Mouse (Mus musculus) hindbrain, embryonic 15.5 days (tissue): ENCODE measurements at regions not wholly inside any gene's neighbourhood (a gene's known extent, or its start where the extent isn't known, plus 50 kb on each side); places are given as distances from the start of the nearest gene placed in this dataset.

Experiments used
- ATAC-seq: fragments of 200-750 bp; cut with Nextera tagmentation; 2 replicates; pipeline ENCODE4 v1.8.0; 2017; ENCODE audit warnings: low read depth, moderate number of reproducible peaks, moderate TSS enrichment; ENCODE audit not compliant: low FRiP score
- H3K27ac ChIP-seq: fragments of 300-500 bp; sonication (generic); replicated peaks from 2 replicates; pipeline ENCODE4 v1.5.1; 2015; ENCODE audit warnings: mild to moderate bottlenecking, inconsistent platforms
- H3K27me3 ChIP-seq: fragments of 300-500 bp; sonication (generic); 2 replicates; pipeline ENCODE4 v1.6.1; 2015; ENCODE audit warnings: control low read depth, inconsistent platforms
- H3K36me3 ChIP-seq: fragments of 300-500 bp; sonication (generic); 2 replicates; pipeline ENCODE4 v1.6.1; 2015; ENCODE audit warnings: control low read depth, inconsistent platforms
- H3K4me1 ChIP-seq: fragments of 300-500 bp; sonication (generic); replicated peaks from 2 replicates; pipeline ENCODE4 v1.6.1; 2015; ENCODE audit warnings: control low read depth, inconsistent platforms
- H3K4me2 ChIP-seq: fragments of 300-500 bp; sonication (generic); 2 replicates; pipeline ENCODE4 v1.6.1; 2015; ENCODE audit warnings: moderate library complexity, mild to moderate bottlenecking, inconsistent platforms
- H3K4me3 ChIP-seq: fragments of 300-500 bp; sonication (generic); 2 replicates; pipeline ENCODE4 v1.5.1; 2015; ENCODE audit warnings: mild to moderate bottlenecking, inconsistent platforms
- H3K9ac ChIP-seq: fragments of 300-500 bp; sonication (generic); 2 replicates; pipeline ENCODE4 v1.6.1; 2015; ENCODE audit warnings: inconsistent platforms
- H3K9me3 ChIP-seq: fragments of 300-500 bp; sonication (generic); 2 replicates; pipeline ENCODE4 v1.6.1; 2016; ENCODE audit warnings: control low read depth, inconsistent platforms
- WGBS: fragments of 180-500 bp; shearing (Covaris S2); methylation state at CpG from one replicate; pipeline ENCODE4 v1.1.7; 2015; 5-methylcytosine and 5-hydroxymethylcytosine counted together

DNA sequence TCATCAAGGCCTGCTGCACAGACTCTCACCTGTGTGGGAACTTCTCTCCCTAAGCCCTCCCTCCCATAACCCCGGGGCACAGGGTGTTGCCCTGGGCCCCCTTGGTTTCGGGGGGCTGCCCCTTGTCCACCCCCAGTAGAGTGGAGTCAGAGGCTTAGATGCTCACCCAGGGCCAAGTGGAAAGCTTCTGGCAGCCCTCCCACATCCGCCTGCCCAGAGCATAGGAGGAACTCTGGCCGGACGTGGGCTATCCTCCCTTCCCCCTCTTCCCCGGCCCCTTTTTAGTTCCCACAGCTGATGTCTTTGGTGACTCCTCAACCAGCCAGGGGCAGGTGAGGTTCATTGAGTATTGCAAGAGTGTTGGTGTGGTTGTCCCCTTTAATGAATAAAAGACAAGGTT, 125.3 kb upstream of the Rnaseh2b start:
- H3K4me2 ChIP-seq, result no peak overlapping the region
- no peaks in the 10 kb centered on the region for H3K4me1 ChIP-seq
- 83% methylated on average over 6 of the region's 6 CpGs for WGBS
- H3K4me3 ChIP-seq, result no peak overlapping the region
- H3K27ac ChIP-seq, result no peak overlapping the region
- ATAC-seq, result no peak
- no peaks in the 10 kb centered on the region for H3K9me3 ChIP-seq
- H3K9ac ChIP-seq, result no peak overlapping the region
- H3K27me3 ChIP-seq, result no peaks in the 10 kb centered on the region
- no peaks in the 10 kb centered on the region for H3K36me3 ChIP-seq

DNA sequence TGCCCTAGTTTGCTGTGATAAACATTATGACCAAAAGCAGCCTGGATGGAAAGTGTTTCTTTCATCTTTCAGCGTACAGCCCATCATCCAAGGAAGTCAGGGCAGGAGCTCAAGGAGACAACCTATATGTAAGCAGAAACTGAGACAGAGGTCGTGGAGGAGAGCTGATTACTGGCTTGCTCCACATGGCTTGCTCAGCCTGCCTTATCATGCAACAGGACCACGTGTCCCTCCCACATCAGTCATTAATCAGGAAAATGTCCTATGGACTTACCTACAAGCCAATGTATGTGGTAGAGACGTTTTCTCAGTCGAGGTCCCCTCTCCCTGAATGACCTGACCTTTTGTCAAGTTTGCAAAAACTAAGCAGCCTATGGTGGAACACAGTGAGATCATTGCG, 123.7 kb upstream of the Rnaseh2b start:
- Histone ChIP-seq H3K36me3 (no peaks in the 10 kb centered on the region), H3K27me3 (no peaks in the 10 kb centered on the region), H3K4me2 (no peak overlapping the region), H3K9me3 (no peaks in the 10 kb centered on the region), H3K9ac (no peak overlapping the region), H3K4me1 (peaks cover 1% of the 10 kb centered on the region; the same call in 1 of the 2 replicates), H3K4me3 (no peak overlapping the region), H3K27ac (no peak overlapping the region)
- ATAC-seq, result no peak
- WGBS, result 82% methylated on average over 6 of the region's 6 CpGs

DNA sequence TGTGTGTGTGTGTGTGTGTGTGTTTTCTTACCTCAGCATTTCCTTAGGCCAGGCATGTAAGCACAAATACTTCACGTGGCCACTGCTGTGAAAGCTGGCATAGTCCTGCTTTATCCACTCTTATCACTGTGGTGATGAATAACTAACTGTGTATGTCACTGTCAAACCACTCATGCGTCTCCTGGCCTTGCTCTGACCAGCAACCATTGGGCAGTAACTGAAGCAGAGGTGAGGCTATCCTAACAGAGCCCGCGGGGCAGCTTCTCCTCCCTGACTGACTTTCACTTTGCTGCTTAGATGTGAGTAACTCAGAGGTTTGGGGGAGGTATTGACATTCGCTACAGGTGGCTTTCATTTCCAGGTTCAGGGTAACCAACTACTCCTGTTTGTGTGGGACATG, 122.0 kb upstream of the Rnaseh2b start:
- no peak overlapping the region for H3K4me3 ChIP-seq
- peaks cover 11% of the 10 kb centered on the region for H3K4me1 ChIP-seq
- H3K27ac ChIP-seq, result no peak overlapping the region
- H3K27me3 ChIP-seq, result no peaks in the 10 kb centered on the region
- H3K4me2 ChIP-seq, result no peak overlapping the region
- no peak for ATAC-seq
- no peak overlapping the region for H3K9ac ChIP-seq
- H3K9me3 ChIP-seq, result no peaks in the 10 kb centered on the region
- H3K36me3 ChIP-seq, result no peaks in the 10 kb centered on the region
- 67% methylated on average over 5 of the region's 5 CpGs for WGBS

DNA sequence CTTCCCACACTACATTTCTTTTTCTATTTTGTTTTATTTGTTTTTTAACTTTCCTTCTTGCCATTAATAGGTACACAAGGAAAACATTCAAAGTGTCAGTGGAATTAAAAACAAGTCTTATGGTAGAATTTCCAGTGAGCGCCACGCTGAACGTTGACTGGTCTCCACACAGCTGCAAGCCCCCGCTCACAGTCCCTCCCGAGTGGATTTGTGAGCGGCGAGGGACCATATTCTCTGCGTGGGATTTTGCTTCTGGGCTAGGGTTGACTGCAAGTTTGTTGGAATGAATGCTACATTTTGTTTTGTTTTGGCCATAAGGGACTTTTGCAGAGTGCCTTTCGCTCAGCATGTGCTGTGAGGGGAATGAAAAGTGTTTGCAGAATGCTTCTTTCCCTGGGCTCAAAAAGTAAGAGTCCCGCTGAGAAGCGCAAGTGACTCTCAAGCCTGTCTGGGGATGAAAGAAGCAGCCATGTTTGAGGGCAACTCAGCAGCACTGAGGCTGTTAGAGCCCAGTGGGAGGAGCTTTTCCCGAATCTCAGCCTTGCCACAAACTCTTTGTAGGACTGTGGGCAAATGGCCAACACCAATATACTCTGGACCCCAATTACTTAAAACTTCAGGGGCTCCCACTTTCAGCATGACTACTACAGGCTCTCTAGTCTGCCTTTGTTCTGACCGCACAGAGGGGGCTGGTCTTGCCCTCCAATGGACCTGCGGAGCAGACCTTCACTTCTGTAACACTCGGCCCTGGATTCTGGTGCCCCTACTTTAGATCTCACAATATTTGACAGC, 120.9 kb upstream of the Rnaseh2b start:
- no peak overlapping the region for H3K9ac ChIP-seq
- no peak overlapping the region for H3K4me2 ChIP-seq
- ATAC-seq, result no peak
- H3K4me1 ChIP-seq, result peaks cover 11% of the 10 kb centered on the region
- H3K27ac ChIP-seq, result no peak overlapping the region
- WGBS, result 65% methylated on average over 15 of the region's 15 CpGs
- no peaks in the 10 kb centered on the region for H3K36me3 ChIP-seq
- no peaks in the 10 kb centered on the region for H3K9me3 ChIP-seq
- H3K27me3 ChIP-seq, result no peaks in the 10 kb centered on the region; the same call in 1 of the 2 replicates
- H3K4me3 ChIP-seq, result no peak overlapping the region

DNA sequence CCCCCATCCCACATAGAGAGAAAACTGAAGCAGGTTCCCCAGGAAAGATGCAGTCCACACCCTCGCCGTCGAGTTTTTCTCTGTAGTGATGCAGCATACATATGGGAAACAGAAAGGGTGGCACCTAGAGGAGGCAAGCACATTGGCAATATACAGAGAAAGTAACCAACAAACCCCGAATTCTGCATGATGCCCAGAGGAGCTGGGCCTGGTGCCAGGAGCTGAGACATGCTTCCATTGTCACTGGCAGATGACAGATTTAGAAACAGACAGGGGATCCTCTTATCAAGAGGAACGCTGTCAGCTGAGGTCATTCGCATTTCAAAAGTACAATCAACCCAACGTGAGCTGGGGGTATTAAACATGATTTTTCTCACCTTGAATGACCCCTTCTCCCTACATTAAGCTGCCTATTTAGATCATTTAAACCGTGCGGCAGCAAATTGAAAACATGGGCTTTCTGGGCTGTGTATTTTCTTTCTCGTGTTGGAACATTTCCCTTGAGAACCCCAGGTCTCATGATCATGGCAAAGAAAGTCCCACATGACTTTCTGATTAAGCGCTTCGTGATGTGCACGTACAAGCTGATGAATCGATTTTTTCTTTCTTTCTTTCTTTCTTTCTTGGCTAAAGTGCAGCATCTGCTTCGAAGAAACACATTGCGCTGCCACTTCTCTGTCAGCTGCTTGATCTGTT, 118.4 kb upstream of the Rnaseh2b start:
- Histone ChIP-seq H3K27ac (no peak overlapping the region), H3K4me1 (peaks cover 11% of the 10 kb centered on the region), H3K27me3 (no peaks in the 10 kb centered on the region; the same call in 1 of the 2 replicates), H3K4me2 (peak overlapping the region; percentile 24; the same call in 1 of the 2 replicates), H3K9ac (no peak overlapping the region), H3K36me3 (no peaks in the 10 kb centered on the region), H3K9me3 (no peaks in the 10 kb centered on the region), H3K4me3 (no peak overlapping the region)
- ATAC-seq, result no peak
- 37% methylated on average over 16 of the region's 16 CpGs for WGBS

DNA sequence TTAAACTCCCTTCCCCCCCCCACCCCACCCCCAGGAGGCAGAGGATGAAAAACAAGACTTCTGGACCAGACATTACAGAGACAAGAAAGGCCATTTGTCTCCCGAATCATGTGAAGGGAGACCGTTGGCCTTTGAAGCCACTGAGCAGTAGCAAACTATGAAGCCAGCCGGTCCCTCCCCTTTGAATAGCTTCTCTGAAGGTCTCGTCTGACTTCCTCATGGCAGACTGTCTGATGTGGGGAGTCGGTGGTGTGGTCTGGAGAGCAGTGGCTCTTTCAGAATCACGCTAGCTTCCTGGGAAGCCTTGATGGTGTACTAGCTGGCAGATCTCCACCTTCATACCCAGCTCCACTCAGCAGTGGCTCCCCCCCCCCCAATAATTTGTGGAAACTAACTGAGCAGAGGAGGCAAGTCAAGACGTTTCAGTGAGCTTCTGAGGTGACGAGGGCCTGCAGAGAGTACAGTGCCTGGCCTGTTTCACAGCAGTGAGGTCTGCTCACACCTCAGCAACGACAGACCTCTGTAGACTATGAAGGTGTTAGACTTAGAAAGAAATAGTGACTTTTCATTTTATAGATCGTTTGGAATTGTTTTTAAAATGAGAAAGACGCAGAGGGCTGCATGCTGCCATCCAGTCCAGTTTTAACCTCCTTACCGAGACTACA, 116.9 kb upstream of the Rnaseh2b start:
- WGBS, result 62% methylated on average over 12 of the region's 12 CpGs
- no peak overlapping the region for H3K27ac ChIP-seq

DNA sequence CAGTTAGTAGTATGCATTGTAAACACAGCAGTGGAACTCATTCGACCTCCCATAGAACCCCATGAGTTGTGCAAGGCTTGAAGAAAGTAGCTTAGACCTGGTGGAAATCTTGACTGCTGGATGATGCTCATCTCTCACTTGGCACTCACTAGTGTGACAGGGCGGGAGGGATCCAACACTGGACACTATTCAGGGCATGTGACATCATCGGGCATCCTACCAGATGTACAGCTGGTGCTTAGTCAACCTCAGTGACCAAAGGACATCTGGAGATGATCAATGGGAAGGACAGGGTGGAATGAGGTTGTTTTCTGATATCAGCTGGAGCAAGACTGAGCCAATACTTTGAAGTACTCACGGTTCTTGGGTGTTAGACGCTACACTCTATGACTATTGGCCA, 114.9 kb upstream of the Rnaseh2b start:
- Histone ChIP-seq H3K4me3 (no peak overlapping the region), H3K27ac (no peak overlapping the region), H3K4me1 (peaks cover 11% of the 10 kb centered on the region), H3K9ac (no peak overlapping the region), H3K9me3 (no peaks in the 10 kb centered on the region), H3K27me3 (no peaks in the 10 kb centered on the region; the same call in 1 of the 2 replicates), H3K36me3 (no peaks in the 10 kb centered on the region), H3K4me2 (no peak overlapping the region)
- 91% methylated on average over 5 of the region's 5 CpGs for WGBS
- no peak for ATAC-seq

More for the DNA sequence above, 116.9 kb upstream of the Rnaseh2b start:
- no peak overlapping the region for H3K4me3 ChIP-seq
- no peak for ATAC-seq
- peaks cover 11% of the 10 kb centered on the region for H3K4me1 ChIP-seq
- no peaks in the 10 kb centered on the region; the same call in 1 of the 2 replicates for H3K27me3 ChIP-seq
- H3K9me3 ChIP-seq, result no peaks in the 10 kb centered on the region
- H3K4me2 ChIP-seq, result no peak overlapping the region
- H3K9ac ChIP-seq, result no peak overlapping the region
- H3K36me3 ChIP-seq, result no peaks in the 10 kb centered on the region

DNA sequence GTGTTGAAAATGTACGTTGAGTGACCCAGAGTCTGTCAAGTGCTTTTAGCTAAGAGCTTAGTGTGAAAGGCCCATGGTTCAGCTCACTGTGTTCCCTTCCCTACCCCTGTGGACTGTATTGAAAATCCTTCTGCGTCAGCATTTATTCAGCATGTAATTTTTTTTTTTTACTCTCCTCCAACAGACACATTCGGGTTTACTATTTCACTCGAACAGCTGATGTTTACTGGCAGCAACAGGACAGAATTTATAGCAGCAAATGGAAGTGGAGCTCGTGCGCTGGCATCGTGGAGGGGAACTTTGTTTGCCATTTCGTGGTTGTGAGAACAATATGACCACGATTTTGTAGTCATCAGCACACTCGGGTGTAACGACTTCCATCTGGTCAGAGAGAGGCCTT, 105.0 kb upstream of the Rnaseh2b start:
- no peaks in the 10 kb centered on the region for H3K36me3 ChIP-seq
- WGBS, result 78% methylated on average over 11 of the region's 11 CpGs
- H3K9ac ChIP-seq, result no peak overlapping the region
- H3K4me2 ChIP-seq, result no peak overlapping the region
- no peak overlapping the region for H3K27ac ChIP-seq
- H3K27me3 ChIP-seq, result no peaks in the 10 kb centered on the region
- no peak for ATAC-seq
- no peak overlapping the region for H3K4me3 ChIP-seq
- no peaks in the 10 kb centered on the region for H3K9me3 ChIP-seq
- H3K4me1 ChIP-seq, result no peaks in the 10 kb centered on the region

DNA sequence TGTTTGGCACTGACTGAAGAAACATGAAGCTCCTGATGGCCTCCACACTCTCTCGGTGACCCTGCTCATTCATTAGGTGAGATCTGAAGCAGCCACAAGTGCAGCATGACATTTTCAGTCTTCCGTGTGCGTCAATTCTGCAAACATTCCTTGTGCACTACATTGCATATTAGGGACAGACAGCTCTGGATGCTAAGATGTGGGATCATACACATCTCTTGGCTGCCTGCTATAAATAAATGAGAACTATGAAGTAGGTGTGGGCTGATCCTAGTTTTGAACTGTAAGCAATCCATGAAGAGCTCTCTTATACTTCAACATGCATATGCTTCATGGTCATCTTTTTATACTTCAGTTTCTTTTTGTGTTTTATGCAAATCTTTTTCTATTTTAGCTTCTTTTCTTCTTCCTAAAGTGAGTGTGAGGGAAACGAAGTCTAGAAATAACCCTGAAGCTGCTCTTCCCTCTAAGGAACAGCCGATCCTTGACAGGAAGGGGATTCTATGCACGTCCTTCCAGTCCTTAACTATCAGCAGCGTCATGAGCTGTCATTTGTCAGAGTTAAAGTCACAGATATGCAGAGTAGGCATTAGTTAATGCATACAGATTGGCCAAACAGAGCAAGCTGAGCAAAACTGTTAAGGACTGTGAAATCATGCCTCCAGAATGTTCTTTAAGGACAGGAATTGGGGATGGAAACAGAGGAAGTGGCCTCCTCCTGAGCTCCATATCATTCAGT, 104.1 kb upstream of the Rnaseh2b start:
- Histone ChIP-seq H3K4me3 (no peak overlapping the region), H3K27ac (no peak overlapping the region), H3K4me1 (no peaks in the 10 kb centered on the region), H3K4me2 (no peak overlapping the region), H3K9ac (no peak overlapping the region), H3K27me3 (no peaks in the 10 kb centered on the region), H3K36me3 (no peaks in the 10 kb centered on the region), H3K9me3 (no peaks in the 10 kb centered on the region)
- ATAC-seq, result no peak
- WGBS, result 66% methylated on average over 7 of the region's 7 CpGs

DNA sequence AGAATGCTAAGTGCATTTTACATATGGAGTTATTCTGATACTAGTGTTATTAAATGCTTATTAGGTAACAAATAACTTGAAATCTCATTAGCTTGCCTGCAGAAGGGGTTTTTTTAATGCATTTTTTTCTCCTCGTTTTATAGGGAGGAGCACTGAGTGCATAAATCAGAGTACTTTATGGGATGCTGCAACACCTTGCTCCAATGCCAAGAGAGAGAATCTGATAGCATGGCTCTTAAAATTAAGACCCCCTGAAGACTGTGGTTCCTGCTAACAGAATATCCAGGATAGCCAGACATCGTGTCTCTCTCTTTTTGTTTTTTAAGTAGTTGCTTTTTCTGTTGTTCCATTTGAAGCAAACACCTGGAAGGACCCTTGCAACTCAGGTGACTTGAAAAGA, 100.8 kb upstream of the Rnaseh2b start:
- WGBS, result 87% methylated on average over 2 of the region's 2 CpGs
- H3K9me3 ChIP-seq, result no peaks in the 10 kb centered on the region
- H3K27me3 ChIP-seq, result no peaks in the 10 kb centered on the region
- H3K4me2 ChIP-seq, result no peak overlapping the region
- H3K4me3 ChIP-seq, result no peak overlapping the region
- H3K27ac ChIP-seq, result no peak overlapping the region
- H3K9ac ChIP-seq, result no peak overlapping the region
- ATAC-seq, result no peak
- no peaks in the 10 kb centered on the region for H3K4me1 ChIP-seq
- no peaks in the 10 kb centered on the region for H3K36me3 ChIP-seq

DNA sequence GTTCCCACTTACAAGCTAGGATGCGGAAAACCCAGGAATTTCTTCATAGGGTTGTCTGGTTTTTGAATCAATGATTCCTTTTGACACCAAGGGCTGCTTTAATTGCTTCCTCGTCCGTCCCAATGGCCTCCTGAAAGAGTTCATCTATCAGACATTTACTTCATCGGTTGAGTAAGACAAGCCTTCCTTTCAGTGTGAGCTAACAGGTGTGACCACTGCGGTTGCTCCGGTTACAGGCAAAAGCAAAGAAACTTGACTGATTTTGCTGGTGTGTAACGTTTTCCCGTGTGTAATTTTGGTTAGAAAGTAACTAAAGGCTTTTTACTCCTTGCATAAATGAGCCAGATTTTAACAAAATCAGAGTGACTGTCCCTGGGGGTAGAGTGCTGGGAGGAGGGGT, 99.6 kb upstream of the Rnaseh2b start:
- no peaks in the 10 kb centered on the region for H3K4me1 ChIP-seq
- no peak overlapping the region for H3K4me3 ChIP-seq
- no peaks in the 10 kb centered on the region for H3K36me3 ChIP-seq
- no peak overlapping the region for H3K4me2 ChIP-seq
- 38% methylated on average over 8 of the region's 8 CpGs for WGBS
- no peak for ATAC-seq
- H3K9me3 ChIP-seq, result no peaks in the 10 kb centered on the region
- H3K27me3 ChIP-seq, result no peaks in the 10 kb centered on the region
- H3K9ac ChIP-seq, result no peak overlapping the region
- H3K27ac ChIP-seq, result no peak overlapping the region

DNA sequence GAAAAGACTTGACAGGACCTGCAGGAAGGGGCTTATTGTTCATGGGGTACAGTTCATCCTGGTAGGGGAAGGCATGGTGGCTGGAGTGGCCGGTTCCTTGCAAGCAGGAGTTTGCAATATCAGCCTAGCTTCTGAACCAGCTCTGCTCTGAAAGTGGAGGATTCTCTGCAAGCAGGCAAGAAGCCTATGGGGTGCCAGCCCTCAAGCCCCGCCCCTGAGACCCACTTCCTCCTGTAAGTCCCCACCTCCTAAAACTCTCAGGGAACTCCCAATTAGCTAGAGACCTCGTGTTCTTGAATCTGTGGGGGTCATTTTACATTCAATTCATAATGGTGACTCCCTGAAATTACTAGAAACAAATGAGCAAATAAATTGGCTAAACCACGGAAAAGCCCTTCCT, 99.0 kb upstream of the Rnaseh2b start:
- Histone ChIP-seq H3K9ac (no peak overlapping the region), H3K4me1 (no peaks in the 10 kb centered on the region), H3K27ac (no peak overlapping the region), H3K9me3 (no peaks in the 10 kb centered on the region), H3K27me3 (no peaks in the 10 kb centered on the region), H3K4me3 (no peak overlapping the region), H3K4me2 (no peak overlapping the region), H3K36me3 (no peaks in the 10 kb centered on the region)
- WGBS, result 47% methylated on average over 4 of the region's 4 CpGs
- no peak for ATAC-seq
